Mouse (Mus musculus): ENCODE measurements around the gene Map7d3.

DNA sequence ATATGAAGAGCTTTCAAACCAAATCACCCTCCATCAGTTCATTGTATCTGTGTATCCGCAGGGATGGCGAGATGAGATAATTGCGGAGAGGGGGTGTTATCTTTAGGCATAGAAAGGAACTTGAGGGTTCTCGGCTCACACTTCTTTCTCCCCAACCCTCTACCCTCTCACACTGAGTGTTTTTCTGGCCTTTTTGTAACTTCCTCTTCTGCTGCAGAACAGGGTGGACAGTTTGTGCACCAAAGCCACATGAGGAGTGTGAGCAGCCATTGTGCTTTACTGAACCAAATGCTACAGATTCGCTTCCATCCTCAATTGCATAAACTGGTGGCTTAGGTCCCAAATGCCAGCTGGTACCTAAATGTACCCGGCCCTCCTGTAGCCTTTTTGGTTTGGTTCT lies 13.7 kb upstream of the Map7d3 start:
- TF ChIP-seq POLR2A (IDR thresholded peaks at IDR 0.05; ENCODE audit: low read depth, low read length) = no peak
- TF ChIP-seq CTCF (IDR thresholded peaks at IDR 0.05; ENCODE audit: extremely low read depth, insufficient read depth, insufficient read length, insufficient replicate concordance) = no peak

Measured in spleen, adult 2 months (tissue).